Mouse (Mus musculus) liver, embryonic 14.5 days (tissue): ENCODE data around the gene Eif3d.

Source experiments
- CTCF ChIP-seq: IDR thresholded peaks from 2 replicates; pipeline ENCODE4 v1.5.1; 2016; ENCODE audit warnings: antibody characterized with exemption, low read depth, control low read depth
- EP300 ChIP-seq: IDR thresholded peaks from 2 replicates; pipeline ENCODE4 v1.6.1; 2016; ENCODE audit warnings: antibody characterized with exemption, low read depth

- TF ChIP-seq CTCF (no peak), EP300 (no peak)
Measured at GRCm38 (mm10) chr15:77952921-77953320, 17.7 kb downstream of the Eif3d start.
